Mouse (Mus musculus) telencephalon, adult 2 months (tissue): ENCODE results near the gene Gcn1l1.
"Not testable (repeated sequence)": the region's sequence is repeated elsewhere in the genome, so short reads cannot be mapped to it uniquely, and the experiment has no call there.

ENCODE experiments used
- DNase-seq: peaks from one replicate; pipeline ENCODE4 v3.0.0-alpha.2; 2011; ENCODE audit warnings: low read depth, low spot score

Gcn1l1 gene

DNA sequence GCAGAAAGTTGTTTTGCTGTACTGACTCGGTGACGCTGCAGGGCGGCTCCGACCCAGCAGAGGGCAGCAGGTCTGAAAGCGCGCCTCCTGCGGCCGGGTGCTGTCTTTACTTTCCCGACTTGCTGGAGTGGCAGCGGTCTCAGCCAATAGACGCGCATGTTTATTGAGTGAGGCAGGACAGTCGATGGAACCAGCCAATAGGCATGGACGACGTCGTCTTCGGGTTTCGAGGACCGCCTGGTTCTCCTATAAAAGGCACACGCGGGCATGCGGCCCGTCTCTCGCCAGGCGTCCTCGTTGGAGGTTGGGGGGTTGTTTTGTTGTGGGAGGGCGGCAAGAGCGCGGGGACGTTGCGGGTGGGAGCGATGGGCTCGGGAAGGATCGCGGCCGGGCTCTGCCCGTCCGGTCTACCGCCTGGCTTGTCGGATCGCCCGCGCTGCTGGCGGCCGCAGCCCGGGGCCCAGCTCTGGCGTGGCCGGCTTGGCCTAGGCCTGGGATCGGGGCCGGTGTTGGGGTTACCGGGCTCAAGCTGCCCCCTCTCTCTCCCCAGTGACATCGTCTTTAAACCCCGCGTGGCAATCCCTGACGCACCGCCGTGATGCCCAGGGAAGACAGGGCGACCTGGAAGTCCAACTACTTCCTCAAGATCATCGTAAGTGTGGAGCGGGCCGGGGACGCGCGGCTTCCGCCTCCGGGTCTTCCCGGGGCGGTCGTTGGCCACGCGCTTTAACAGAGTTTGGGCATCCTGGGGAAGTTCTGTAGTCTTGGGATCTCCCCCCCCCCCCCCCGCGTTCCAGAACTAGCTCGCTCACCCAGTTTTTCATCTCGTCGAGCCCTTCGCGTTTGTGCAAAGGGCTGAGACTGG is 5.6 kb upstream of the Gcn1l1 start, which contains the start of gene Rplp0:
Gene Rplp0, plus strand, starts transcription at position 231 of the 865 bp plus-strand sequence.
- DNase-seq = peak; percentile 99

DNA sequence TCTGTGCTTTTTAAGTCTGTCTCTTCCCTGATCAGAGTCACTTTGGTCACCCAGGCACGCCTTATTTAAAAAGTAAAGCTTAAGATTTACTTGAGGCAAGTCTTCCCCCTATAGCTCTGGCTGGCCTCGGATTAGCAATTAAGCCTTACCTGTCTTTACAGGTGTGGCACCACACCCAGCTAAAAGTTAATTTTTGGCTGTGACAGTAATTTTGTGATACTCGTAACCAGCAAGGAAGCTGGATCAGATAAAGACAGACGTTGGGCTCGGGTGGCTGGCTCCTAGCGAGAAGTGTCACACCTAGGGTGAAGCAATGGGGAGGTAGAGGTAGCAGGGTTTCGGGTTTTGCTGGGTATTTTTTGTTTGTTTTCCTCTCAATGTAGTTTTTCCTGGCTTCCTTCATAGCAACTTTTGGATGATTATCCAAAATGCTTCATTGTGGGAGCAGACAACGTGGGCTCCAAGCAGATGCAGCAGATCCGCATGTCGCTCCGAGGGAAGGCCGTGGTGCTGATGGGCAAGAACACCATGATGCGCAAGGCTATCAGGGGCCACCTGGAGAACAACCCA is 4.6 kb upstream of the Gcn1l1 start:
- DNase-seq = no peak

DNA sequence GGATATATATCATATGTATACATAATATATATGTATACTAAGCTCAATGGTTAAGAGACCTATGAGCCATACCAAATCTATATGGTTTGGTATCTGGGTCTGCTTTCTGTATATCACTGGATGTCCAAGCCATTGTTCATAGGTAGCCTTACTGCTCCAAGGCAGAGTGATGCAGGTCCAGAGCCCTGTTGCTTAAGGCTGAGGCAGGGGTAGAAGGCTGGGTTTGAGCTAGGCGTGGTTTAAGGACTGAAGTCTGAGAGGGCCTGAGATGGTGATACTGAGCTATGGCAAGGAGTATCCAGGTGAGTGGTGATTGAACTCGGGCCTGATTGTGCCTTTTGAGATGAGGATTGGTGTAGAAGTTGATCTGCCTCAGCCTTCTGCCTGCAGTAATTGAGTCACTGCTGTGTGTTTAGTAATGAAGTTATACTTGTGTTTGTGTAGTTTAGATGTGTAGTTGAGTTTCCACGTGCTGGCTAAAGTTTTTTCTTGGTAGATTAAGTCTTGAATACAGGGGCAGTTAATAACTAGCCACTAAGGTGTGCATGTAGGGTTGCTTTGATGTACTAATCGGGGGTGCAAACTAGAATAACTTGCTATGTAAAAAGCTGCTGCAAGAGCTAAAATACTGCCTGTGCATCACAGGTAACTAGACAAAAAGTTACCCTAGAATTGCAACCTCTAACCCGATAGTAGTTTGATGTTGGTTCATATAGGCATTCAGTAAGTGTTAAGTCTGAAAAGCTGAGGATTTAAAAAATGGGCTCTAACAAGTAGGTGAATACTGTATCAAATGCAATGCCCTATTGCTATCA is 1.1 kb upstream of the Gcn1l1 start:
- no peak for DNase-seq

GRCm38 (mm10) chr5:115565403-115565802 is 349 bp downstream of the Gcn1l1 start:
- no peak for DNase-seq

- no peak for DNase-seq
These were observed 3.6 kb downstream of the Gcn1l1 start for GRCm38 (mm10) chr5:115568681-115569080.

DNA sequence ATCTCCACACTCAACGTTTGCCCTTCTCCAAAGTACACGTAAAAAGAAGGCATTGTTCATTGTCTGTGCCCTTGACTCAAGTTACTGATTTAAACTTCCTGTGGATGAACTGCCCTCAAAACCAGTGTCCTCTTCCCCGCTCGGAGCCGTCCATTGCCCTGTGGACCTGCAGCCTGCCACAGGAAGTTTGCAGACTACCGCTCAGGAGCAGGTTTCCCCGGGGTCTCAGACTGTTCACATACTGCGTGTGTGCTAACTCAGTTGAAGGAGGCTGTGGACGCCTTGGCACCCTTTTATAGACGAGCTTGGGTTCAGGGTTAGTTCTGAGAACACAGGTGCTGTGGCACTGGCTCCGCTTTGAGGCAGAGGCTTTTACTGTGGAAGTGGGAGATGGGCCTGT is 4.3 kb downstream of the Gcn1l1 start:
- DNase-seq = no peak

- DNase-seq = no peak
These were observed 4.7 kb downstream of the Gcn1l1 start for GRCm38 (mm10) chr5:115569721-115570120.

- DNase-seq = peak; percentile 93
These were observed 6.0 kb downstream of the Gcn1l1 start for GRCm38 (mm10) chr5:115571086-115571485.

DNA sequence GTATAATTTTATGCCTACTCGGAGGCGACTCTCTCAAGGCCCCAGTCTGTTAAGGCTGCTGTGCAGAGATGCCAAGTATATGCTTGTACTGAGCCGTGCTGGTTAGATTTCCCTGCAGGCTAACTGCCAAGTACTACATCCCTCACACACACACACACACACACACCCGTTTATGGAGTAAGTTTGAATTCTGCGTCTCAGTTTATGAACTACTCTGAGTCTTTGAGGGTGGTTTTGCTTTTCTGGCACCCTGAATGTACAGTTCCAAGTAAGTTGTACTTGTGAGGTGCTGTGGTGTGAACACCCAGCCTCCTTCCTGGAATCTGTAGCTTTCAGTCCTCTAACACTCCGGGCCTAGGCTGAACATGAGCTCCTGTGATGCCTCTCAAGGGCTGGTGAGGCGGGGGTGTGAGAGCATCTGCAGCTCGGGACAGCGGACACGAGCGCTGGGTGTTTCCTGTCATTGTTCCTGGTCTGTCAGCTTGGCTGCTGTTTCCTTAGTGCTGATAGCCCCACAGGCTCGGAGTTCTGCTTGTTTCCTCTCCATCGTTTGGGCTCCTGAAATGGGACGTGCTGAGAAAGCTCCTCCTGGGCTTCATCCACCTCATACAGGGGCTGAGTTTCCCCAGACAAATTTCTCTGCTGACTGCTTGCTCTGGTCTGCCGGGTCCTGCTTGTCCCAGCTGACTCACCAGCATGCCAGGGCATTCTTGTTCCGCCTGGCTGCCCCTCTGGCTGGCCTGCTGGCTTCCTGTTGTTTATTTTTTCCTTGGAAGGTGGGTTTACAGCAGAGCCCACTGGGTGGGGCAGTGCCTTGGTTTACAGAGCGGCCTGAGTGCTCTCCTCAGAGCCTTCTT is 7.9 kb downstream of the Gcn1l1 start:
- DNase-seq = peak; percentile 86

DNA sequence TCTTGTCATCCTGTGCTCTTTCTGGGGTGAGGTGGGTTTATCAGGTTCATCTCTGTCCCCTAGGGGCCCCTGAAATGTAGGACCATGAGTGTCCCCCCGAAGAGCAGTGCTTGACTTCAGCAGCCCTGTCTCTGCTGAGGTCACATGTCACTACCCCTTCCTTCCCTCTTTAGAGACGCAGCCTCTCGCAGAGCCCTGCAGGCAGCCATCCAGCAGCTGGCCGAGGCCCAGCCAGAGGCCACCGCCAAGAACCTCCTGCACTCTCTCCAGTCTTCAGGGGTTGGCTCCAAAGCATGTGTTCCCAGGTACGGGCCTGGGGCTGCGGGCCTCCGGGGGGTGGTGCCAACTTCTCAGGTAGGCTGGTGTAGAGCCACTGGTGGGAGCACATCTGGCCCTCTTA is 9.9 kb downstream of the Gcn1l1 start:
- no peak for DNase-seq

- not testable (repeated sequence) for DNase-seq
These were observed 12.6 kb downstream of the Gcn1l1 start for GRCm38 (mm10) chr5:115577686-115578085.

DNA sequence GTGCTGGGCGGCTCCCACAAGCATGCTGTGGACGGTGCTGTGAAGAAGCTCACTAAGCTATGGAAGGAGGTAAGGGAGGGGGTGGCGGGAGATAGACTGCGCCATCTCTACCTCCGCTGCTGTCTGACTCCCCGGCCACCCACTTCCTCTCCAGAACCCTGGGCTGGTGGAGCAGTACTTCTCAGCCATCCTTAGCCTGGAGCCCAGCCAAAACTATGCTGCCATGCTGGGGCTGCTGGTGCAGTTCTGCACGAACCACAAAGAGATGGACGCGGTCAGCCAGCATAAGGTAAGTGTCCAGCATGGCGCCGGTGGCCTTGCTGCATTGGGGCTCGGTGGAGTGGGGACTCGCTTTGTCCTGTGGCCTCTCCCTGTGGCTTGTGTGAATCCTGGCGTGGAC is 13.9 kb downstream of the Gcn1l1 start:
- DNase-seq = no peak

- no peak for DNase-seq
These were observed 14.3 kb downstream of the Gcn1l1 start for GRCm38 (mm10) chr5:115579363-115579762.

- DNase-seq = no peak
These were observed 15.4 kb downstream of the Gcn1l1 start for GRCm38 (mm10) chr5:115580229-115581001.

DNA sequence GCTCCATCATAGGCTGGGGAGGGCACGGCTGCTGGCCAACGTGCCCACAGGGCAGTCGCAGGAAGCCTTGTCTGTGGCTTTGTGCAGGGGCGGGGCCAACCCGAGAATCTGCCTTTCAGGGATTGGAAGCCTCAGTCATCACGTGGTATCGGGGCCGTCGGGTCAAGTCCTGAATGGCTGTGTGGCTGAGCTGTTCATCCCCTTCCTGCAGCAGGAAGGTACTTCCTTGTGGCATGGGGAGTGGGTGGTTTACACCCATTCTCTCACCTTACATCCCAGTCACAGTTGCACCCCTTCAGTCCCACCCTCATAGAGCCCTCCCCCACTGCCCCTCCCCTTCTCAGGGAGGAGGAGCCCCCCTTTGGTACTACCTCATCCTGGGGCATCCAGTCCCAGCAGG is 16.6 kb downstream of the Gcn1l1 start:
- no peak for DNase-seq

GRCm38 (mm10) chr5:115585616-115586015 is 20.6 kb downstream of the Gcn1l1 start:
- DNase-seq = no peak

DNA sequence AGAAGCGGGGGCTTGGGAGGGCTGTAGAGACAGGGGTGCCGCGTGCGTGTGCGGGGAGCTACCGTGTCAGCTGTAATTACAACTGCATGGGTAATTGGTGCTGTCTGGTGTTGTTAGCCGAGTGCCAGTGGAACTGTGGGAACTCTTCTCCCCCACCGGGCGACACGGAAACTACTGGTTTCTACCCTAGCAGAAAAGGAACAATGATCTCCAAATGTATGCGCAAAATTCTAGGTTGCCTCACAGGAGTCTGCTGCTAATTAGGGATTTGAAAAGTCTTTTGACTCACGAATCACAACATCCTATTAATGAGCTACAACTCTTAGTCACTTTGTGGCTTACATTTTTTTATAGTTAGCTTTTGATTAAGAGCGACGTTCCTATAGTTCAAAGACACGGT is 21.1 kb downstream of the Gcn1l1 start:
- peak; percentile 45 for DNase-seq

DNA sequence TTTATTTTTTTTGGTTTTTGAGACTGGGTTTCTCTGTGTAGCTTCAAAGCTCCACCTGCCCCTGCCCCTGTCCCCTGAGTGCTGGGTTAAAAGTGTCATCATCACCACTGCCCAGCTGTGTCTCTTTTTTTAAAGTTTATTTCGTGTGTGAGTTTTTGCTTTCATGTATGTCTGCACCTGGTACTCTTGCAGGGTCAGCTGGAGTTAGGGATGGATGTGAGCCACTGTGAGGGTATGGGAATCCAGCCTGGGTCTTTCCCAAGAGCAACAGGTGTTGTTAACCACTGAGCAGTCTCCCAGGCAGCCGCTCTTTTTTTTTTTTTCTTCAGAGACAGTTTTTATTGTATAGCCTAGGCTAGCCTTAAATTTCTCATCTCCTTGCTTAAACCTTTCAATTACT is 21.7 kb downstream of the Gcn1l1 start:
- DNase-seq = no peak

GRCm38 (mm10) chr5:115591028-115591427 is 26.0 kb downstream of the Gcn1l1 start:
- DNase-seq = no peak

DNA sequence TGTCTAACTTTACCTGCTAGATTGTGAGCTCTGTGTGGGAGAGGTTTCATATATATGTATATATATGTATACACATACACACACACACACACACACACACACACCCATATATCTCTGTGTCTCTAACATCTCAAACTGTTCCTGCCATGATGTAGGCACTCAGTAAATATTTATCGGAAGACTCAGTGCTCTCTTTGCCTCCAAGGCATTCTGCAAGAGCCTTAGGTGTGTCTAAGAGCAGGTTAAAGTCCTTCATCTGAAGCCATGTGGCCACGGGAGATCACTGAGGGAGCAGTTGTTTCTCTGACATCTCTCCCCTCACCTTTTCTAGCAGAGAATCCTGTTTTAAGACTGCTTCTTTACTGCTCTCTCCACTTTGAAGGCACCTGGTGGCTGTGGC is 26.5 kb downstream of the Gcn1l1 start:
- no peak for DNase-seq

DNA sequence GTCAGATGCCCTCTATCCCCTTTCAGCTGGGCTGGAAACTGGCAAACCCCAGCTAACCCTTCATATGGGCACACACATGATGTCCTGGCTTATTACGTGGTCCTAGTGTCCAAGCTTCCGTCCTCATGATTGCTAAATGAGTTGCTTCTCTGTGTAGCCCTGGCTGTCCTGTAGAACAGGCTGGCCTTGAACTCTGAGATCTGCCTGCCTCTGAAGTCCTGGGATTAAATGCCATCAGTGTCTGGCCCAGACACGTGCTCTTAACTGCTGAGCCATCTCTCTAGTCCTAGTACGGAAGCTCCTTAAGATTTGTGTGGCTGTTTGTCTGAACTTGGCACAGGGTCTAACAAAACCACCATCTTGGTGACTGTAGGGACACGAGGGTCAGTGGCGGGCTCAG is 38.5 kb downstream of the Gcn1l1 start:
- no peak for DNase-seq
